Mouse (Mus musculus) 3T3-L1 (cell line): Measurements from ENCODE around the gene Adcy6.

Experiments used
- DNase-seq: peaks from one replicate; pipeline ENCODE4 v3.0.0-alpha.2; 2015; ENCODE audit warnings: low read depth, low spot score

Adcy6 gene

GRCm38 (mm10) chr15:98628589-98629254 lies 18.8 kb upstream of the Adcy6 start:
- DNase-seq: no peak

- peak; percentile 25 for DNase-seq
Observed at GRCm38 (mm10) chr15:98626487-98627212, 16.8 kb upstream of the Adcy6 start.

GRCm38 (mm10) chr15:98626078-98626477 lies 16.2 kb upstream of the Adcy6 start:
- peak; percentile 82 for DNase-seq

- no peak for DNase-seq
Observed at GRCm38 (mm10) chr15:98623361-98623821, 13.5 kb upstream of the Adcy6 start.

- no peak for DNase-seq
Observed at GRCm38 (mm10) chr15:98622721-98623120, 12.8 kb upstream of the Adcy6 start.

- no peak for DNase-seq
Observed at GRCm38 (mm10) chr15:98622199-98622598, 12.3 kb upstream of the Adcy6 start.

- DNase-seq: peak; percentile 93
Observed at GRCm38 (mm10) chr15:98617176-98617537, 7.3 kb upstream of the Adcy6 start.

- DNase-seq: no peak
Observed at GRCm38 (mm10) chr15:98616362-98617175, 6.7 kb upstream of the Adcy6 start.

GRCm38 (mm10) chr15:98615751-98616150 lies 5.9 kb upstream of the Adcy6 start:
- no peak for DNase-seq

- no peak for DNase-seq
Observed at GRCm38 (mm10) chr15:98614971-98615370, 5.1 kb upstream of the Adcy6 start.

- no peak for DNase-seq
Observed at GRCm38 (mm10) chr15:98614551-98614950, 4.7 kb upstream of the Adcy6 start.

- DNase-seq: no peak
Observed at GRCm38 (mm10) chr15:98612229-98612628, 2.4 kb upstream of the Adcy6 start.

- DNase-seq: no peak
Observed at GRCm38 (mm10) chr15:98610131-98610633, 306 bp upstream of the Adcy6 start.

GRCm38 (mm10) chr15:98608784-98609250 lies 1.1 kb downstream of the Adcy6 start:
- DNase-seq: no peak

- DNase-seq: peak; percentile 75
Observed at GRCm38 (mm10) chr15:98608058-98608783, 1.7 kb downstream of the Adcy6 start.

- peak; percentile 83 for DNase-seq
Observed at GRCm38 (mm10) chr15:98607557-98607956, 2.3 kb downstream of the Adcy6 start.

- no peak for DNase-seq
Observed at GRCm38 (mm10) chr15:98606739-98607138, 3.1 kb downstream of the Adcy6 start.

GRCm38 (mm10) chr15:98606051-98606536 lies 3.8 kb downstream of the Adcy6 start:
- no peak for DNase-seq

GRCm38 (mm10) chr15:98604041-98604575 lies 5.8 kb downstream of the Adcy6 start:
- DNase-seq: no peak

- DNase-seq: peak; percentile 65
Observed at GRCm38 (mm10) chr15:98602921-98603458, 6.9 kb downstream of the Adcy6 start.
